Mouse (Mus musculus): ENCODE measurements around the gene Srrm4.

DNA sequence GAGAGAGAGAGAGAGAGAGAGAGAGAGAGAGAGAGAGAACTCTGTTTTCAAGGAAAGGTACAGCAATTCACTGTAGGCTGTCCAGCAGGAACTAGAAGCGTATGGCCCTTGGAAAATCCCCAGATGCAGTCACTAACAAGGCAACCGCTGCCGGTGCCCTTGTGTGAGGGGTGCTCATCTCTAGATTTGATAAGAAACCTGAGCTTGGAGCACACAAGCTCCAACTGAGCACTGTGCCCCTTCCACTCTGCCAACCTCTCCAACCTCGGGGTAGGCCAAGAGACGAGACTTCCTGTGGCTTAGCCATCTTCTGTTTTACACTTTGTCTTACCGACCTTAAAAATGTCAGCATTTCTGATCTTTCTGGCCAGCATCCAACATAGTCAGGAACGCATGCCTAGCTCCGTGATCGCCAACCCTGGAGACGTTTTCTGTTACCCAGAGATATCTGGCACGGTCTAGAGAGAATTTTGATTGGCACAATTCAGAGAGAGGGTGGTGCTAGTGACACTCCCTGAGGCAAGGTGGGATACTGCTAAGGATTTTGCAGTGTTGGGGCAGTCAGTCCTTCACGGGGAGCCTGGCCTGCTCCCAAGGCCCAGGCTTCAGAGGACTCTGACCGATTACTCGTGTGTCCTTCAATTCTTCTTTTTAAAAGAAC, 25.1 kb downstream of the Srrm4 start:
- TF ChIP-seq CTCF (IDR thresholded peaks at IDR 0.05; ENCODE audit: control insufficient read depth, insufficient read depth, insufficient replicate concordance, low read depth, low read length) = no peak
- TF ChIP-seq POLR2A (IDR thresholded peaks at IDR 0.05; ENCODE audit: control insufficient read depth, low read depth, low read length) = no peak

Measured in testis, adult 2 months (tissue).